Mouse (Mus musculus) 3T3-L1 (cell line): Measurements from ENCODE around the gene Cfap54.

Experiments used
- DNase-seq: peaks from one replicate; pipeline ENCODE4 v3.0.0-alpha.2; 2015; ENCODE audit warnings: low read depth, low spot score

Gene Cfap54

DNA sequence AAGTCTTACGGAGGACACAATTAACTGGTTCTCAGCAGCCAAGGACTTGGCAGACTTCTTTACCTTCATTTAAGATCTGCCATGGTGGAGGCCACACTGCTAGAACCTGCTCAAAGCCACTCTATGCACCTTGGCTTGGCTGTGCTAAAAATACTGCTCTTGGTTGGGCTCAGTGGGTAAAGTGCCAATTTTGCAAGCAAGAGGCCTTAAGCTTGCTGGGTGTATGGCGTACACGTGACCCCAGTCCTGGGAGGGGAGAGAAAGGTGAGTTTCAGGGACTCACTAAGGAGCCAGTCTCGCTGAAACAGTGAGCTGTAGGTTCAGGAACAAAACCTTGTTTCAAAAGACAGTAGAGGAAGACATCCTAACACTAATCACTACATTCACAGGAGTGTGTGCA is 19.0 kb downstream of the Cfap54 start:
- no peak for DNase-seq

GRCm38 (mm10) chr10:93053867-93054266 is 27.6 kb downstream of the Cfap54 start:
- DNase-seq, result no peak

DNA sequence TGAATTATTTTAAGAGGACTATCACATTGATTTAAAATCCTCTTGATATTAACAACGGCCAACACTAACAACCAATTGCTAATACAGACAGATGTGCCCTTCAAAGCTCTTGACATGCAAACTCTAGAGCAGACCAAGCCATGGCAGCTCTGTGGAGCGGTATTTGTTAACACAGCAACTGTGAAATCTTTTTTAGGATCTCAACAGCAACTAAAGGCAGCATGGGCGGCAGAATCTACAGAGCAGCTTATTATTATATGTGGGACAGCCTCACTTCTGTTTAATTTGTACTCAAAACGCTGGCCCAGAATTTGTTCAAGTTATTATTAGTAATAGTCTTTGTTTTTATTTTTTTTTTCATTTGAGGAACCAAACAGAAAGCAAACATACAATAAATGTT is 28.1 kb downstream of the Cfap54 start:
- no peak for DNase-seq

- DNase-seq, result peak; percentile 89
These were observed 30.2 kb downstream of the Cfap54 start for GRCm38 (mm10) chr10:93051016-93051726.

DNA sequence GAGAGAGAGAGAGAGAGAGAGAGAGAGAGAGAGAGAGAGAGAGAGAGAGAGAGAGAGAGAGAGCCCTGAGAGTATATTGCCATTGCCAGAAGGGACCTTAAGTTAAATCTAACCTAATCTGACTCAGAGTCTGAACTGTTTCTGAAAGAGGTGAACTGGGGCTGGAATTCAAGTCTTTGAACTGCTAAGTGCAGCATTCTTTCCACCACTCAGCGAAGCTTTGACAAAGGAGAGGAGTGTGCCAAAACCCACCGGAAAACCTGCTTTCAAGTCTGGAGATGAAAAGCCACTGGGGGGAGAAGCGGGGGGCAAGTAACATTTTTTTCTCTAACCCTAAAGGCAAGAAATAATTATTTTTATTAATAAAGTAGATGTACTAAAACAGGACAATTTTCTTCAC is 30.8 kb downstream of the Cfap54 start:
- DNase-seq, result no peak

DNA sequence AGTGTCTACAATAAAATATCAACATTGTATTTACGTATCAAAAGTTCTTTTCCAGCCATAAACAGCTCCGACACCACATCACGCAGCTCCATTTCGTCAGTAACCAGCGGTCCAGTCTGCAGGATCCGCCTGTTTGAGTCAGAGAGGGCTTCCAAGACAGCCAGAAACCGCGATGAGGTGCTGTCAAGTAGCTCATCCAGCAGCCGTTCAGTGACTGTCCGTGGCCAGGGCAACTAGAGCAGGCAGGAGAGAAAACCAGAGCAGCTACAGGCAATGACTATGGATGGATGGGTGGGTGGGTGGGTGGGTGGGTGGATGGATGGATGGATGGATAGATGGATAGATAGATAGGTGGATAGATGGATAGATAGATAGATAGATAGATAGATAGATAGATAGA is 38.2 kb downstream of the Cfap54 start:
- DNase-seq, result no peak

DNA sequence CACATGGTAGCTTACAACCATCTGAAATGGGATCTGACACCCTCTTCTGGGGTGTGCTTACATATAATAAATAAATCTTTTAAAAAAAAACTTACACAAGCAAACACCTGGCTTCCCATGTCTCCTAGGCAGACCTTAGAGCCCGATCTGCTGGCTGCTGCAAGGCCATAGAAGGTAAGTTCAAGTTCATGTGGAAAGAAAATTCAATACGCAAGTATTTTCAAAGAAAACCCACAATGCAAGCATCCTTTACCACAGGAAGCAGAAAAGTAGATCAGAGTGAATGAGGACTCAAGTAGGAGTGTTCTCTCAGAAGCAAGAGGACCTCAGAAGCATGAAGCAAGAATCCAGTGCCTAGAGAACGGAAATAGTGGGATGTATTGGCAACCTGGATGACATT is 39.6 kb downstream of the Cfap54 start:
- no peak for DNase-seq

DNA sequence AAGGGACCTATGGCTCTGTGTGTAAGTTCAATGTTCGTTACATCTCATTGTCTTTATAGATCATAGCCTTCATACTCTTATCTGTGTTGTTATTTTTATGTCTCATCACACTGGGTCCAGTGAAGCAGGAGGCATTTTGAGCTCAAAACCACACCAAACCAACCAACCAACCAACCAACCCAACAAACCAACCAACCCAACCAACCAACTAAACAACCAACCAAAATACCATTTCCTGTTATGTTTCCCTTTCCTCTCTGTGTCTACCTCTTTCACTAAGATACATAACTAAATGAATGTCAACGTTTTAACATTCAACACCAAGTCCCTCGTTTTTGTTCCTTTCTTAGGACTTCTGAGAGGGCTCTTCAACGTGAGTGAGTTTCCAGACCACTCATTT is 40.0 kb downstream of the Cfap54 start:
- no peak for DNase-seq

DNA sequence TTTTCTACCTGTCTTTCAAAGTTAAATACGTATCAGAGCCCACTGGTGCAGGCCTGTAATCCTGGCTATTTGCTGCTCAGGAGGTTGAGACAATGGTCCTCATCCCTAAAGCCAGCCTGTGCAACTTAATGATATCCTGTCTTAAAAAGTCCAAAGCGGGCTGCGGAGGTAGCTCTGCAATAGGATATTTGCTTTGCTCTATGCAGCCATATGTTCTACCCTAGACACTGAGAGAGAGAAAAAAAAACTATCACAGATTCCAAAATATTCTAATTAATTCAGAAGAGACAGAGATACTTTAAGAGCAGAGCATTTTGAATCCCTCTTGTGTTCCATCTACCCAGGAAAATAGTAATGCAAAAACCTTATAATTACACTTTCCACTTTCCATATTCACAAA is 44.9 kb downstream of the Cfap54 start:
- no peak for DNase-seq

DNA sequence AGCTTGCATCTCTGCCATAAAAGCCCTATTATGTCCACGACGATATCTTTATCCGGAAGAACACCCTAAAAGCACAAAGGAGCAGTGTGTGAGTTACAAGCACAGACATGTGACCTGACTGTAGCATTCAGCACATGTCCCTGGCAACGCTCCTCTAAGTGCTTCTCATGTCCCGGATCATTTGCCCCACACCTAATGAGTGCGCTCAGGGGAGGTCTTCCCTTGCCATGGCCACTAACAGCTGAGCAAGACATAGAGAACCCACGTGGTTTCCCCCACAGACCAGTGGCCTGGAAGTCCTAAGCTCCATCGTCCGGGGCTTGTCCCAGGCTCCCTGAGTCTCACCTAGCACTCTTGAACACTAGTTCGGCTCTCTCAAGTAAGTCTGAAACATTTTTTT is 45.9 kb downstream of the Cfap54 start:
- no peak for DNase-seq

DNA sequence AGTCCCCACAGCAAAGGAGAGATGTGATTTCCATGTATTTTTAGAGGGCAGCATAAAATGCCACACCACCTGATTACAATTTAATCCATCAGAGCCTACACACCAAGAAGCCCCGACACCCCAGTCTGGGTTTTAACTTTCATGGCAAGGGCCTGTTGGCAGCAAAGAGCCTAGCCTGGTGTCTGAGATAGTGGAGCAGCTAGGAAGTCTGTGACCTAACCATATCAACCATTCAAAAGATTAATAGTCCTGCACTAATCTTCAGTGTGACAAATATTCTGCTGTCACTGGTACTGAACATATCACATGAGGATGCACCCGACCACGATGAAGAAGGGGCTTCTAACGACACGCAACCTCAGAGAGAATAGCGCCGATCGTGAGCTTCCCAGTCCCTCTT is 58.1 kb downstream of the Cfap54 start:
- DNase-seq, result no peak

DNA sequence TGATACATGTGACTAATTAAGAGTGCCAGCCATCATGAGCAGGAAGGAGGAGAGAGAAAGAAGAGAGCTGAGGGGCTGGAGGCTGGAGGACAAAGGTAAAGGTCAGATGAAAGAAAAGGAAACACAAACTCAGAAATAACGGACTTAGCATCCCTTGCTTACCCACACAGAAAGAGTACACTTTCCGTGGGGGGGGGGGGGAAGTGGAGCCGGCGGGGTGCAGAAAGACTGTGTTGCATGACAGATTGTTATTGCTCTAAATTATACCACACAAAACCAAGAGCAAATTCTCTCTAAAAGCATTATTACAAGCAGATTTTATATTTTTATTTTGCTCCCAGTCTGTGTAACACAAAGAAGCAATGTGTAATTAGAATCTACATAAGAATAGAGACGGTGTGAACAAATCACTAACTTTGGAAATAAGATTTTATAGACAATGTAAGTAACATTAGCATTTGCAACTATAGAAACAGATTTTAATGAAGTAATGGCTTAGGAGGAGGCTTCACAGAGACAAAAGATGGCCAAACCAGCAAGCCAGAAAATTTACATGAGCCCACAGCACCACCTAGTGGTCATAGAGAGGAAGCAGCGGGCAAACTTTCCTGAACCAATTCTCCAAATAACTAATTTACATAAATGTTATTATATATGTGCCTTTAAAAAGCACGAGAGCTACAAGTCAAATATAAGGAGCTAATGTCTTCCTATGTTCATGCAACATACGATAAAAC is 67.2 kb downstream of the Cfap54 start:
- peak; percentile 83 for DNase-seq

- DNase-seq, result no peak
These were observed 70.3 kb downstream of the Cfap54 start for GRCm38 (mm10) chr10:93011085-93011484.

- DNase-seq, result no peak
These were observed 74.4 kb downstream of the Cfap54 start for GRCm38 (mm10) chr10:93006970-93007369.

DNA sequence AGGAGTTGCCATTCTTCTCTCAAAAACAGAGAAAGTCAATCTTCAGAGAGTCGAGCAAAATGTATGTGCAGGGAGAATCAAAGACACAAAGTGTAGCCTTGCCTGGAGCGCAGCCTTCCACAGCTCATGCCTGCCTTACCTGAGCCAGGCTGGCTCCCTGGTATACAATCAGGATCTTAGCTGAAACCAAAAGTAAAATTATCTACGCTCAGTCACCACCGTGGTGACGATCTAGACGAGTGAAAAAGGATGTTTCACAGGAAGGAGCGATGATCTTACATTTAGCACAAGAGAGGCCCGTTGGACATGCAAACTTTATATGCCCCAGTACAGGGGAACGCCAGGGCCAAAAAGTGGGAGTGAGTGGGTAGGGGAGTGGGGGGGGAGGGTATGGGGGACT is 75.0 kb downstream of the Cfap54 start:
- no peak for DNase-seq

GRCm38 (mm10) chr10:92998536-92998935 is 82.9 kb downstream of the Cfap54 start:
- DNase-seq, result no peak

DNA sequence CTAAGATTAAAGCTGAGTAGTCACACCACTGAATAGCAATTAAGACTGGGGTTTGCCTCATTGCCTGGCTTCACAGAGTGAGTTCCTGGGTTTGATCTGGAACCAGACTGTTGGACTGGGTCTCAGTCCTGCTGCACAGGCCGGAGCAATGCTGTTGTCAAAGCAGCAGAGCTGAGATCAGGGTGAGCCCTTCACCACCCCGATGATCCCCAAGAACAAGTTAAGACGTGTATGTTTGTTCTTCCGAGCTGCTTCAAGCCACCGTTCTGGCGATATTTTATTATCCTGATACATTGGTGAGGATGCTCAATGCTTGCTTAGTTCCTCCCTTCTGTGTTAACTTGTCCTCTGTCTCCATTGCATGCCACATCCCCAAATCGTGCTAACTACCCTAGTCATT is 86.2 kb downstream of the Cfap54 start:
- no peak for DNase-seq

DNA sequence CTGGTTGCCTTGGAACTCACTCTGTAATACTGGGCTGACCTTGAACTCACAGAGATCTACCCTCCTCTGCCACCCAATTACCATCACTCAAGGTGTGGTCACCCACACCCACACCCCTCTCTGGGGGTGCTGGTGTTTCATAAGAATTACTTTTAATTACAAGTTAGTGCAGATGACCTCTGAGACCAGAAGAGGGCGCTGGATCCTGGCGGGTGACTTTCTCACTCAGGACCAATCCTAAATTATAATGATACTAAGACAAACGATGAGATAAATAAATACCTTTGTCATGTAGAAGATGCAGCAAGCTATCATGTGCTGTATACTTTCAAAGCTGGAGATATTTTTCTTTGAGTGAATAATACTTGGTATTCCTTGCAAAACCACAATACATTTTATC is 87.1 kb downstream of the Cfap54 start:
- no peak for DNase-seq

DNA sequence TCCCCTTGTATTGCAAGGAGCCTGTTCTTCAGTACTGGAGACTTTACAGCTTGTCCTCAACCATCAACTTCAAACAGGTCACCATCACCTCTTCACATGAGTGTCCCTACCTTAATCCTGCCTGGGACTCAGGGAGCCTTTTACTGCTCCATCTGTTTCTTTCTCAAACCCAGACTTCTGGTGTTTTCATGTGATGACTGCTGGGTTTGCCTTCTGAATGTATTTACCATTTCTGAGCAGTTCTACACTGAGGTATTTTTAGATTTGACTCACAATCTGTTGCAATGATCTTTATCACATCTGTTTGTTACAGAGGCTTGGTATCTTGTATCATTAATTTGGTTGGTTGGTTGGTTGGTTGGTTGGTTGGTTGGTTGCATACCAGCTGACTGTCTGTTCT is 88.9 kb downstream of the Cfap54 start:
- no peak for DNase-seq

DNA sequence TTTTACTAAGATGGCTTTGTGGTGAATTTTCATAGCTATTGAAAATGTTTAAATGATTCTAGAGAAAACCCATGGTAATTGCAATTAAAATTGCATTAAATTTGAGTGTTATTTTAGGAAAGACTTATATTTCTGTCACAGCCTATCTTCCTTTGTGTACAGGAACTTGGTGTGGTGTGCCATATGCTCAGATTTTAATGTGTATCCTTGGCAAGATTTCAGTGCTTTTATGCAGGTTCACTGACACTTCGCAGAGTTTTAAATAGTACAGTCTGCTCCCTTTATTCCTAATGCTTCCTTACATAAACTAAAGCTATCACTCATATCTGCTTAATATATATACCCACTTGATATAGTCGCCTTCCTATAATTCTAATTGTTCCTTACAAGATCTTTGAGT is 90.8 kb downstream of the Cfap54 start:
- DNase-seq, result no peak

GRCm38 (mm10) chr10:92965134-92965533 is 116.3 kb downstream of the Cfap54 start:
- no peak for DNase-seq

GRCm38 (mm10) chr10:92950044-92950443 is 131.4 kb downstream of the Cfap54 start:
- DNase-seq, result no peak

DNA sequence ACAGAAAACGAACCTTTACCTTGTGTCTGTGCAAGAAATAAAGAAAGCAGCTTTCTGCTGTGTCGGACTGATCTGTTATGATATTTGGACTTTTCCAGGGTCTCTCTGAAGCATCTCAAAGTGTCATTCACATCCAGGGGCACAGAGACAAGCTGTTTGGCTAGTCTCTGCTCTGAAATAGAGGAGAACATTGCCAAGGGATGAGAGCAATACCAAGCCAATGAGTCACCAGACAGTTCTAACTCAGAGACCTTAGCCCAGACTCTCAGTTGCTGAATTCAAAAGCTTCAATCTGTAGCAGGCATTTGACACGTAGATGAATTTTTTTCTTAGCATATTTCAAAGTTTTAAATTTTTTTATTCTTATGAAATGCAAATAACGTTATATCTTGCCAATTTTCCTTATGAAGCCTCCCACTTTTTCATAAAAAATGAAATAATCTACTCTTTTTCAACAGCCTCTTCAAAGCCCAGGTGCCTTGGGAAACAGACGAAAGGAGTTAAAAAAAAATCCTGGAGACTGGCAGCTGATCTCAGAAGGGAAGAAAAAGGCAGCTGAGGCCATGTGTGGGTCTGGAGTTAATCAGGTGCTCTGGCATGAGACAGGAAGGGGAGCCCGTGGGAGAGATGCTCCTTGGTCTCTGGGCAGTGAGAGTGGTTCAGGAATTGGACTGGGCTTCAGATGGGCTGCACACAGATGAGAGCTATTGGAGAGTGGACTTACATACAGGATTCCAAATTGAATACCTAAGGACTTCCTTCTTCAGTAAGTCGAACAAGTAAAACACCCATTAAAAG is 138.4 kb downstream of the Cfap54 start:
- peak; percentile 90 for DNase-seq
